Mouse (Mus musculus) limb, embryonic 11.5 days (tissue): ENCODE results near the gene Ctrl. TPM values are rescaled to one million over a fixed set of nuclear protein-coding genes. Genes with fewer than 3 reads are reported as not detected.
"Not testable (repeated sequence)": the region's sequence is repeated elsewhere in the genome, so short reads cannot be mapped to it uniquely, and the experiment has no call there.

ENCODE experiments used
- ATAC-seq: fragments of 200-750 bp; cut with Nextera tagmentation; 2 replicates; pipeline ENCODE4 v1.8.0; 2017; ENCODE audit warnings: low read depth; ENCODE audit not compliant: insufficient number of reproducible peaks, low FRiP score, low TSS enrichment
- DNase-seq: peaks from one replicate; pipeline ENCODE4 v3.0.0-alpha.2; 2015; ENCODE audit warnings: low spot score
- H3K27ac ChIP-seq: fragments of 300-500 bp; sonication (generic); replicated peaks from 2 replicates; pipeline ENCODE4 v1.5.1; 2014; ENCODE audit warnings: low read depth, mild to moderate bottlenecking, low read length
- H3K27me3 ChIP-seq: fragments of 300-500 bp; sonication (generic); 2 replicates; pipeline ENCODE4 v1.6.1; 2014; ENCODE audit warnings: mild to moderate bottlenecking, low read length, mixed read lengths; ENCODE audit not compliant: control insufficient read depth, insufficient read depth
- H3K36me3 ChIP-seq: fragments of 300-500 bp; sonication (generic); 2 replicates; pipeline ENCODE4 v1.6.1; 2014; ENCODE audit warnings: mild to moderate bottlenecking, low read length, moderate library complexity, mixed read lengths; ENCODE audit not compliant: control insufficient read depth, insufficient read depth
- H3K4me1 ChIP-seq: fragments of 300-500 bp; sonication (generic); 2 replicates; pipeline ENCODE4 v1.6.1; 2014; ENCODE audit warnings: low read length, mixed read lengths; ENCODE audit not compliant: control insufficient read depth, insufficient read depth
- H3K4me2 ChIP-seq: fragments of 300-500 bp; sonication (generic); 2 replicates; pipeline ENCODE4 v1.6.1; 2014; ENCODE audit warnings: low read depth, mild to moderate bottlenecking, moderate library complexity; ENCODE audit not compliant: severe bottlenecking
- H3K4me3 ChIP-seq: fragments of 300-500 bp; sonication (generic); 2 replicates; pipeline ENCODE4 v1.5.1; 2014; ENCODE audit warnings: low read depth, low read length
- H3K9ac ChIP-seq: fragments of 300-500 bp; sonication (generic); 2 replicates; pipeline ENCODE4 v1.6.1; 2014; ENCODE audit warnings: mild to moderate bottlenecking, low read length
- H3K9me3 ChIP-seq: fragments of 300-500 bp; sonication (generic); 2 replicates; pipeline ENCODE4 v1.6.1; 2016; ENCODE audit warnings: low read length; ENCODE audit not compliant: control insufficient read depth
- WGBS: fragments of 180-500 bp; shearing (Covaris S2); extraction: QIAGEN DNeasy Blood & Tissue Kit; methylation state at CpG from one replicate; pipeline ENCODE4 v1.1.7; 2014; 5-methylcytosine and 5-hydroxymethylcytosine counted together
- polyA plus RNA-seq: library from polyadenylated mRNA; unstranded; fragments of >200 nt; fragmentation: Nextera tagmentation; extraction: Ambion mirVana; gene quantifications from 2 replicates; pipeline ENCODE4 v1.2.1, GENCODE M21; 2014

The Ctrl gene
- polyA plus RNA-seq = 1.1 and 1.5 TPM in 2 replicates

GRCm38 (mm10) chr8:105933762-105934161 lies at the start of gene Ctrl:
Ctrl (minus strand) TSS chr8:105933862.
- ATAC-seq (no peak), DNase-seq (no peak)
- 89% methylated on average over 2 of the region's 2 CpGs for WGBS

GRCm38 (mm10) chr8:105983406-105983805 lies 49.7 kb upstream of the Ctrl start:
- ATAC-seq, H3K27me3 ChIP-seq, H3K4me1 ChIP-seq, DNase-seq, H3K27ac ChIP-seq, H3K9ac ChIP-seq, H3K9me3 ChIP-seq, H3K4me2 ChIP-seq, H3K4me3 ChIP-seq, H3K36me3 ChIP-seq: not testable (repeated sequence)
- WGBS = 81% methylated on average over 11 of the region's 11 CpGs

More at GRCm38 (mm10) chr8:105933762-105934161, at the start of gene Ctrl:
- 0 out of 2 replicates have a peak, but pooled peaks cover 4% of the 10 kb centered on the region for H3K4me1 ChIP-seq
- H3K36me3 ChIP-seq = peaks cover 3% of the 10 kb centered on the region; the same call in 1 of the 2 replicates
- no peak within 1 kb of the TSS for H3K4me3 ChIP-seq
- no peak within 1 kb of the TSS for H3K27ac ChIP-seq
- no peaks in the 10 kb centered on the region for H3K27me3 ChIP-seq
- no peak within 1 kb of the TSS for H3K9ac ChIP-seq
- no peak within 1 kb of the TSS for H3K4me2 ChIP-seq
- no peaks in the 10 kb centered on the region for H3K9me3 ChIP-seq

- Histone ChIP-seq H3K36me3 (no peaks in the 10 kb centered on the region), H3K4me3 (no peak overlapping the region), H3K9me3 (no peaks in the 10 kb centered on the region), H3K9ac (no peak overlapping the region), H3K27me3 (no peaks in the 10 kb centered on the region), H3K4me2 (no peak overlapping the region), H3K4me1 (no peaks in the 10 kb centered on the region), H3K27ac (no peak overlapping the region)
- DNase-seq (no peak), ATAC-seq (no peak)
- 90% methylated on average over 1 of the region's 1 CpGs for WGBS
These were observed 47.5 kb upstream of the Ctrl start for GRCm38 (mm10) chr8:105981146-105981545.

GRCm38 (mm10) chr8:105979325-105979724 lies 45.7 kb upstream of the Ctrl start, which contains the start of gene Dpep3:
Dpep3 (minus strand) TSS chr8:105979429.
- no peak within 1 kb of the TSS for H3K4me3 ChIP-seq
- no peaks in the 10 kb centered on the region for H3K9me3 ChIP-seq
- WGBS = 94% methylated on average over 15 of the region's 15 CpGs
- H3K36me3 ChIP-seq = no peaks in the 10 kb centered on the region
- no peak within 1 kb of the TSS for H3K27ac ChIP-seq
- ATAC-seq (no peak), DNase-seq (no peak)
- H3K27me3 ChIP-seq = no peaks in the 10 kb centered on the region
- no peak within 1 kb of the TSS for H3K9ac ChIP-seq
- H3K4me2 ChIP-seq = no peak within 1 kb of the TSS
- no peaks in the 10 kb centered on the region for H3K4me1 ChIP-seq

- WGBS = 66% methylated on average over 7 of the region's 7 CpGs
- no peak overlapping the region for H3K4me3 ChIP-seq
- H3K4me2 ChIP-seq = no peak overlapping the region
- ATAC-seq (no peak), DNase-seq (no peak)
- H3K4me1 ChIP-seq = no peaks in the 10 kb centered on the region
- H3K27ac ChIP-seq = no peak overlapping the region
- no peaks in the 10 kb centered on the region for H3K9me3 ChIP-seq
- H3K36me3 ChIP-seq = no peaks in the 10 kb centered on the region
- H3K27me3 ChIP-seq = no peaks in the 10 kb centered on the region
- no peak overlapping the region for H3K9ac ChIP-seq
These were observed 41.7 kb upstream of the Ctrl start for GRCm38 (mm10) chr8:105975363-105975762.

GRCm38 (mm10) chr8:105971019-105971720 lies 37.5 kb upstream of the Ctrl start:
- WGBS = 73% methylated on average over 8 of the region's 8 CpGs
- Histone ChIP-seq H3K9me3 (no peaks in the 10 kb centered on the region), H3K9ac (no peak overlapping the region), H3K27me3 (no peaks in the 10 kb centered on the region), H3K4me3 (no peak overlapping the region), H3K36me3 (no peaks in the 10 kb centered on the region), H3K4me2 (no peak overlapping the region), H3K4me1 (peaks cover 8% of the 10 kb centered on the region; the same call in 1 of the 2 replicates), H3K27ac (no peak overlapping the region)
- DNase-seq (no peak), ATAC-seq (no peak)

GRCm38 (mm10) chr8:105969367-105969766 lies 35.7 kb upstream of the Ctrl start:
- ATAC-seq = no peak
- Histone ChIP-seq H3K9me3 (no peaks in the 10 kb centered on the region), H3K27ac (no peak overlapping the region), H3K4me3 (no peak overlapping the region), H3K27me3 (no peaks in the 10 kb centered on the region), H3K9ac (no peak overlapping the region), H3K36me3 (no peaks in the 10 kb centered on the region), H3K4me2 (no peak overlapping the region), H3K4me1 (peaks cover 13% of the 10 kb centered on the region)
- DNase-seq = no peak
- WGBS = 71% methylated on average over 1 of the region's 1 CpGs

- Histone ChIP-seq H3K4me2 (peak overlapping the region; percentile 37), H3K4me3 (no peak overlapping the region; the same call in 1 of the 2 replicates), H3K9ac (no peak overlapping the region), H3K27ac (no peak overlapping the region), H3K4me1 (peaks cover 16% of the 10 kb centered on the region), H3K27me3 (no peaks in the 10 kb centered on the region), H3K36me3 (no peaks in the 10 kb centered on the region), H3K9me3 (no peaks in the 10 kb centered on the region)
- ATAC-seq = no peak
- WGBS = 4% methylated on average over 19 of the region's 19 CpGs
- DNase-seq = peak; percentile 76
These were observed 33.1 kb upstream of the Ctrl start for GRCm38 (mm10) chr8:105966692-105967311.
